Mouse (Mus musculus) erythroblast, embryonic 14.5 days (primary cell): ENCODE results near the gene Thsd4. TPM values are rescaled to one million over a fixed set of nuclear protein-coding genes. Genes with fewer than 3 reads are reported as not detected.
A peak's percentile ranks its signal among the peaks of the same experiment; 100 is the strongest.

Experiments
- H3K27me3 ChIP-seq: 2 replicates; pipeline ENCODE4 v1.6.1; 2012; ENCODE audit warnings: inconsistent platforms; ENCODE audit not compliant: control insufficient read depth
- H3K36me3 ChIP-seq: 2 replicates; pipeline ENCODE4 v1.6.1; 2012; ENCODE audit warnings: mild to moderate bottlenecking, inconsistent platforms; ENCODE audit not compliant: control insufficient read depth
- H3K4me1 ChIP-seq: 2 replicates; pipeline ENCODE4 v1.6.1; 2012; ENCODE audit warnings: inconsistent platforms; ENCODE audit not compliant: control insufficient read depth
- H3K4me3 ChIP-seq: replicated peaks from 2 replicates; pipeline ENCODE3; 2012; ENCODE audit warnings: moderate library complexity, mild to moderate bottlenecking, inconsistent platforms
- H3K9me3 ChIP-seq: 2 replicates; pipeline ENCODE4 v1.6.1; 2012; ENCODE audit warnings: low read length, inconsistent platforms, mixed read lengths; ENCODE audit not compliant: control insufficient read depth
- GATA1 ChIP-seq: IDR thresholded peaks from 2 replicates; pipeline ENCODE4 v1.6.1; 2012; ENCODE audit warnings: low read length, inconsistent platforms, mixed read lengths
- TAL1 ChIP-seq: IDR thresholded peaks from 3 replicates; pipeline ENCODE4 v1.6.1; 2012; ENCODE audit warnings: low read length, inconsistent platforms, mixed read lengths
- polyA plus RNA-seq: library from polyadenylated mRNA; stranded (reverse); fragments of >175 nt; gene quantifications from 2 replicates; pipeline ENCODE4 v1.2.3, GENCODE M21; 2012

Gene Thsd4
- polyA plus RNA-seq, 1 experiment: 0.01 TPM

DNA sequence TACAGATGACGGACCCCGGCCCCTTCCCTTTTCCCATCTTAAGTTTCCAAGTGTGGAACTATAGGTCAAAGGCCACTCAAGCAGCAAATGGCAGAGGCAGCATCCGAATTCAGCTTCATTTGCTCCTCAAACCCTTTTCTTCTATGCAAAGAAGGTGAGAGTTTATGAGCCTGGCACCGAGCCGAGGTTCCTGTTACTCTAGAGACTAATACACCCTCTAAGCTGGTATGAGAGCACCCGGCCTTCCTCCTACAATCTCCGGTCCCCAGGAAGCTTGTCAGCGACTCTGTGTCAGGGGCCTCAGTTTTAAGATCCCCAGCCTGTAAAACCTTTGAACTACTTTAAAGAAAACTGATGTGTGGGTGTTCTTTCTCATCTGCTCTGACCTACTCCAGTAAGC, 231.1 kb downstream of the Thsd4 start:
- TF ChIP-seq TAL1 (no peak), GATA1 (no peak)
- H3K4me1 ChIP-seq: no peaks in the 10 kb centered on the region
- H3K27me3 ChIP-seq: no peaks in the 10 kb centered on the region
- no peaks in the 10 kb centered on the region for H3K36me3 ChIP-seq
- no peaks in the 10 kb centered on the region for H3K9me3 ChIP-seq
- H3K4me3 ChIP-seq: no peak overlapping the region

DNA sequence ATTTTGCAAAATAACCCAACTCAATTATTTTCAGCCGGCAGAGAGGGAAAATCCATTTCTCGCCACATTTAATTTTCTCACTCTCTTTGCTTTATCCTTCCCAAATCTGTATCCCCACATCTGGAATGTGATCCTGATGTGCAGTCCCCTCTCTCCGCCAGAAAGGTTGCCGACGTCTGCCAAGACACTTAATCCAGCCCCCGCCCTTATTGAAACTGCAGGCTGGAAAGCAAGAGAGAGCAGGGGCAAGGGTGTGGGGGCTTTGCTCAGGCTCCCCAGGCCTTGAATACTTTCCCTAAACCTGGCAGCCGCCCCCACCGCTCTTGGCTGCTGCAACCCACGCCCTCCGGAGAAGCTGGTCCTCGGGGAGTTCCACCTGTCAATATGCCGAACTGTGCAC, 233.1 kb downstream of the Thsd4 start:
- Histone ChIP-seq H3K9me3 (no peaks in the 10 kb centered on the region), H3K27me3 (peaks cover 5% of the 10 kb centered on the region), H3K36me3 (no peaks in the 10 kb centered on the region), H3K4me1 (no peaks in the 10 kb centered on the region), H3K4me3 (no peak overlapping the region)
- TF ChIP-seq TAL1 (no peak), GATA1 (no peak)

DNA sequence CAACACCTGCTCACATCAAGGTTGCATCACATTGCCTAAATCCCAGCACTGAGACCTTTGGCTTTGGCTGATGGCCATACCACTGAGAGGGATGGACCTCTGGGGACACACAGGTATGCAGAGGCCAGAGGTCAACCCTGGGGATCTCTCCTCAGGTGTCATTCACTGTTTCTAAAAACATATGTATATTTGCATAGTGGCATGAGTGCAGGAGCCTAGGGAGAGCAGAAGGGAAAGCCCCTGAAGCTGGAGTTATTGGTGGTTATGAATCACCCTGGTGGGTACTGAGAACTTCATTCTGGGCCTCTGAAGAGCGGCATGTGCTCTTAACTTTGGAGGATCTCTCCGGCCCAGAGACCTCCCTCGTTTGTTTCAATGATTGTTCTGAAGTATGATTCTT, 235.5 kb downstream of the Thsd4 start:
- TF ChIP-seq GATA1 (no peak), TAL1 (no peak)

GRCm38 (mm10) chr9:60285047-60285462, 236.8 kb downstream of the Thsd4 start:
- Histone ChIP-seq H3K4me3 (no peak overlapping the region), H3K36me3 (no peaks in the 10 kb centered on the region), H3K4me1 (peaks cover 21% of the 10 kb centered on the region), H3K27me3 (peaks cover 7% of the 10 kb centered on the region), H3K9me3 (no peaks in the 10 kb centered on the region)
- no peak for TF ChIP-seq GATA1
- TF ChIP-seq TAL1: no peak

More for the DNA sequence above, 235.5 kb downstream of the Thsd4 start:
- no peaks in the 10 kb centered on the region for H3K36me3 ChIP-seq
- H3K27me3 ChIP-seq: peaks cover 7% of the 10 kb centered on the region
- no peaks in the 10 kb centered on the region for H3K9me3 ChIP-seq
- H3K4me3 ChIP-seq: no peak overlapping the region
- H3K4me1 ChIP-seq: peaks cover 9% of the 10 kb centered on the region

- no peaks in the 10 kb centered on the region for H3K9me3 ChIP-seq
- peaks cover 7% of the 10 kb centered on the region for H3K27me3 ChIP-seq
- peaks cover 28% of the 10 kb centered on the region for H3K4me1 ChIP-seq
- TF ChIP-seq GATA1 (no peak), TAL1 (no peak)
- H3K36me3 ChIP-seq: no peaks in the 10 kb centered on the region
- H3K4me3 ChIP-seq: no peak overlapping the region
Observed at GRCm38 (mm10) chr9:60284318-60284717, 237.5 kb downstream of the Thsd4 start.

- H3K4me1 ChIP-seq: peaks cover 36% of the 10 kb centered on the region
- H3K4me3 ChIP-seq: no peak overlapping the region
- no peaks in the 10 kb centered on the region for H3K36me3 ChIP-seq
- H3K27me3 ChIP-seq: peaks cover 9% of the 10 kb centered on the region
- TF ChIP-seq TAL1 (no peak), GATA1 (no peak)
- H3K9me3 ChIP-seq: no peaks in the 10 kb centered on the region
Observed at GRCm38 (mm10) chr9:60283546-60283945, 238.3 kb downstream of the Thsd4 start.

DNA sequence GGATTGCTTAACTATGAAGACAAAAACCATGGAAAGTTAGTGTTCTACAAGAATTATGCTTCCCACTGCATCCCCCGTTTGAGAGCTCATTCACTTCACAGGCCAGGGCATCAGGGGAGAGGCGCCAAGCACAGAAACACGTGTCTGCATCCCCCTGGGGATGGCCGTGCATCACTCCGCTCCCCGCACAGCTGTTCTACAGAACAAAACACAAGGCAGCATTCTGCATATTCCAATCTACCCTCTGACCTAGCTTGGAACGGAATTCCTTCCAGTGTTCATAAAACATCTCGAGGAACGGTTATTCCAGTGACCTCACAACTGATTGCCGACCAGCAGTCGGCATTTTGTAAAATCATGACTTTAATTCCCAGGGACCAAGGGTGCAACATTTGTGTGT, 240.6 kb downstream of the Thsd4 start:
- no peak overlapping the region for H3K4me3 ChIP-seq
- TF ChIP-seq TAL1 (no peak), GATA1 (no peak)
- H3K36me3 ChIP-seq: no peaks in the 10 kb centered on the region
- H3K4me1 ChIP-seq: peaks cover 56% of the 10 kb centered on the region
- peaks cover 9% of the 10 kb centered on the region for H3K27me3 ChIP-seq
- H3K9me3 ChIP-seq: no peaks in the 10 kb centered on the region

DNA sequence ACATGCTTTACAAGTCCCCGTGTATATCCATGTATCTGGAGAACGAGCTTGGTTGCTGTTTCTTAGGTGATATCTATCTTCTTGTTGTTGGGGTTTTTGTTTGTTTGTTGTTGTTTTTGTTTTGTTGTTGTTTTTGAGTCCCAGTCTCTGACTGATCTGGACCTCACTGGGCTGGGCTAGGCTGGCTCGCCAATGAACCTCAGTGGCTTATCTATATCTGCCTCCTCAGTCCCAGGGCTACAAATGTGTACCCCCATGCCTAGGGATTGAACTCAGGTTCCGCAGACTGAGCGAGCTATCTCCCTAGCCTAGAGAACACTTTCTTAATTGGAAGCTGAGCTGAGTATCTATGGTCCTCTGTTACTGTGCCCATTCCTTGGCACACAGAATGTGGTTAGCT, 241.1 kb downstream of the Thsd4 start:
- TF ChIP-seq GATA1 (no peak), TAL1 (no peak)
- H3K4me1 ChIP-seq: peaks cover 58% of the 10 kb centered on the region
- H3K9me3 ChIP-seq: no peaks in the 10 kb centered on the region

GRCm38 (mm10) chr9:60279556-60279955, 242.3 kb downstream of the Thsd4 start:
- H3K4me1 ChIP-seq: peaks cover 66% of the 10 kb centered on the region
- H3K4me3 ChIP-seq: peak overlapping the region; percentile 47
- no peaks in the 10 kb centered on the region for H3K36me3 ChIP-seq
- TF ChIP-seq TAL1: peak; percentile 91
- peak; percentile 92 for TF ChIP-seq GATA1
- H3K27me3 ChIP-seq: peaks cover 9% of the 10 kb centered on the region
- no peaks in the 10 kb centered on the region for H3K9me3 ChIP-seq

More for the DNA sequence above, 241.1 kb downstream of the Thsd4 start:
- Histone ChIP-seq H3K27me3 (peaks cover 9% of the 10 kb centered on the region), H3K36me3 (no peaks in the 10 kb centered on the region), H3K4me3 (no peak overlapping the region)

GRCm38 (mm10) chr9:60276351-60276750, 245.5 kb downstream of the Thsd4 start:
- Histone ChIP-seq H3K27me3 (peaks cover 2% of the 10 kb centered on the region; the same call in 1 of the 2 replicates), H3K9me3 (no peaks in the 10 kb centered on the region), H3K36me3 (no peaks in the 10 kb centered on the region), H3K4me1 (peaks cover 81% of the 10 kb centered on the region), H3K4me3 (no peak overlapping the region)
- TF ChIP-seq TAL1 (no peak), GATA1 (no peak)
